Mouse (Mus musculus) cerebellum, postnatal 10 days (tissue): ENCODE results near the gene Gm21394.
"Not testable (repeated sequence)": the region's sequence is repeated elsewhere in the genome, so short reads cannot be mapped to it uniquely, and the experiment has no call there.

Experiments
- DNase-seq, 2 experiments: peaks; one replicate each; pipeline ENCODE4 v3.0.0; 2021; ENCODE audit warnings: mixed read lengths in 2 of 2

The Gm21394 gene

DNA sequence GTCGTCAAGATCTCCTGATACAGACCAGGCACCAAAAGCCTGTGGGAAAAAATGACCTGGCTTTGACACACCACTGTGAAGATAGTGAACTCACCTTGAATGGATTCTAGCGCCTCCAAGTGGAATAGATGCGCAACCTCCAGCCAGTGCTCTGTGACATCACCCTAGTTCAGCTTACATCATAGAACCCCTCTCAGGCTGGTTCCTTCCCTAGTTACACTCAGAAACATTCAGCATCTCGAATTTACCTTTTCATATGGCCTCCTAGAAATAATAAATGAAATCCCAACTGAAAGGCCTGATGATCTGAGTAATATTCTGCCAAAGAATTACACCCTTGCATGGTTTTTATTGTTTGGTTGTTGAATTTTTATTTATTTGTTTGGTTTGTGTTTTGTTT, at the start of gene Gm21394:
TSS of gene Gm21394 (minus strand) at position 101 of the 400 bp plus-strand sequence.
- not testable (repeated sequence) for DNase-seq
